Mouse (Mus musculus): ENCODE results near the gene Rbm20. TPM values are rescaled to one million over a fixed set of nuclear protein-coding genes. Genes with fewer than 3 reads are reported as not detected.

The Rbm20 gene
- polyA plus RNA-seq, 1 experiment from 2014 or later = 0.88 TPM

GRCm38 (mm10) chr19:53838850-53839249 is 161.7 kb downstream of the Rbm20 start:
- no peak for ATAC-seq
- H3K4me2 ChIP-seq (ENCODE audit: low read length) = no peak overlapping the region
- no peaks in the 10 kb centered on the region; the same call in 1 of the 2 replicates for H3K4me1 ChIP-seq (ENCODE audit: control insufficient read depth, insufficient read depth, low read depth, low read length)
- H3K9ac ChIP-seq (ENCODE audit: low read depth, low read length) = no peak overlapping the region
- no peaks in the 10 kb centered on the region for H3K27me3 ChIP-seq (replicated peaks; ENCODE audit: control insufficient read depth, insufficient read depth, low read length)
- WGBS = 69% methylated on average over 9 of the region's 9 CpGs
- no peak overlapping the region for H3K4me3 ChIP-seq (ENCODE audit: low read length)
- no peaks in the 10 kb centered on the region for H3K9me3 ChIP-seq (ENCODE audit: control insufficient read depth, low read length)
- no peaks in the 10 kb centered on the region for H3K36me3 ChIP-seq (ENCODE audit: control insufficient read depth, insufficient read depth, low read length)
- H3K27ac ChIP-seq (ENCODE audit: low read depth, low read length) = no peak overlapping the region

DNA sequence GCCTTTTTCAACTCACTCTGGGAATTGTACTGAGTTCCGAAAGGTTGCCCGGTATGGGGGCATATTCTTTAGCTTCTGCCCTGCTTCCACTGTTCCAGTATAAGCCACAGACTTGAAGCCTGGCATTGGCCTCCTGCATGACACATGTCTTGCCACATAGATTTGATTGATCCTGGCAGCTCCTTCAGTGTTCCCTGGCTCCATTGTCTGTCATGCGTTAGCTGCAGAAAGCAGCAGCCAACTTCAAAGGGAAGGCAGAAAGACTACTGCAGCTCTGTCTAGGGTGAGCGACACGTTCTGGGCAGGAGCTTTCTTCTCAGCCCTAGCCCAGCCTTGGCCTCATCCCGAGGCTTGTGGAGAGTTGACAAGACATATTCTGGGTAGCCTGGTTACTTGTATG is 162.7 kb downstream of the Rbm20 start:
- Histone ChIP-seq H3K36me3 (ENCODE audit: control insufficient read depth, insufficient read depth, low read length) (no peaks in the 10 kb centered on the region), H3K4me3 (ENCODE audit: low read length) (no peak overlapping the region), H3K27me3 (replicated peaks; ENCODE audit: control insufficient read depth, insufficient read depth, low read length) (no peaks in the 10 kb centered on the region), H3K27ac (ENCODE audit: low read depth, low read length) (no peak overlapping the region), H3K9ac (ENCODE audit: low read depth, low read length) (no peak overlapping the region), H3K4me2 (ENCODE audit: low read length) (no peak overlapping the region), H3K9me3 (ENCODE audit: control insufficient read depth, low read length) (no peaks in the 10 kb centered on the region), H3K4me1 (ENCODE audit: control insufficient read depth, insufficient read depth, low read depth, low read length) (no peaks in the 10 kb centered on the region; the same call in 1 of the 2 replicates)
- WGBS = 43% methylated on average over 6 of the region's 6 CpGs
- ATAC-seq = peak; percentile 68

GRCm38 (mm10) chr19:53841915-53842314 is 164.8 kb downstream of the Rbm20 start:
- H3K4me1 ChIP-seq (ENCODE audit: control insufficient read depth, insufficient read depth, low read depth, low read length) = no peaks in the 10 kb centered on the region; the same call in 1 of the 2 replicates
- no peak overlapping the region for H3K9ac ChIP-seq (ENCODE audit: low read depth, low read length)
- no peaks in the 10 kb centered on the region for H3K9me3 ChIP-seq (ENCODE audit: control insufficient read depth, low read length)
- no peaks in the 10 kb centered on the region for H3K27me3 ChIP-seq (replicated peaks; ENCODE audit: control insufficient read depth, insufficient read depth, low read length)
- ATAC-seq = no peak
- no peaks in the 10 kb centered on the region for H3K36me3 ChIP-seq (ENCODE audit: control insufficient read depth, insufficient read depth, low read length)
- WGBS = 65% methylated on average over 8 of the region's 8 CpGs
- H3K4me3 ChIP-seq (ENCODE audit: low read length) = no peak overlapping the region
- no peak overlapping the region for H3K27ac ChIP-seq (ENCODE audit: low read depth, low read length)
- H3K4me2 ChIP-seq (ENCODE audit: low read length) = no peak overlapping the region

- H3K9me3 ChIP-seq (ENCODE audit: control insufficient read depth, low read length) = no peaks in the 10 kb centered on the region
- no peaks in the 10 kb centered on the region for H3K27me3 ChIP-seq (replicated peaks; ENCODE audit: control insufficient read depth, insufficient read depth, low read length)
- H3K4me2 ChIP-seq (ENCODE audit: low read length) = no peak overlapping the region
- no peak for ATAC-seq
- 94% methylated on average over 8 of the region's 8 CpGs for WGBS
- H3K4me1 ChIP-seq (ENCODE audit: control insufficient read depth, insufficient read depth, low read depth, low read length) = no peaks in the 10 kb centered on the region
- H3K36me3 ChIP-seq (ENCODE audit: control insufficient read depth, insufficient read depth, low read length) = no peaks in the 10 kb centered on the region
- H3K27ac ChIP-seq (ENCODE audit: low read depth, low read length) = no peak overlapping the region
- no peak overlapping the region for H3K9ac ChIP-seq (ENCODE audit: low read depth, low read length)
- no peak overlapping the region for H3K4me3 ChIP-seq (ENCODE audit: low read length)
Measured at GRCm38 (mm10) chr19:53843972-53844371, 166.9 kb downstream of the Rbm20 start.

DNA sequence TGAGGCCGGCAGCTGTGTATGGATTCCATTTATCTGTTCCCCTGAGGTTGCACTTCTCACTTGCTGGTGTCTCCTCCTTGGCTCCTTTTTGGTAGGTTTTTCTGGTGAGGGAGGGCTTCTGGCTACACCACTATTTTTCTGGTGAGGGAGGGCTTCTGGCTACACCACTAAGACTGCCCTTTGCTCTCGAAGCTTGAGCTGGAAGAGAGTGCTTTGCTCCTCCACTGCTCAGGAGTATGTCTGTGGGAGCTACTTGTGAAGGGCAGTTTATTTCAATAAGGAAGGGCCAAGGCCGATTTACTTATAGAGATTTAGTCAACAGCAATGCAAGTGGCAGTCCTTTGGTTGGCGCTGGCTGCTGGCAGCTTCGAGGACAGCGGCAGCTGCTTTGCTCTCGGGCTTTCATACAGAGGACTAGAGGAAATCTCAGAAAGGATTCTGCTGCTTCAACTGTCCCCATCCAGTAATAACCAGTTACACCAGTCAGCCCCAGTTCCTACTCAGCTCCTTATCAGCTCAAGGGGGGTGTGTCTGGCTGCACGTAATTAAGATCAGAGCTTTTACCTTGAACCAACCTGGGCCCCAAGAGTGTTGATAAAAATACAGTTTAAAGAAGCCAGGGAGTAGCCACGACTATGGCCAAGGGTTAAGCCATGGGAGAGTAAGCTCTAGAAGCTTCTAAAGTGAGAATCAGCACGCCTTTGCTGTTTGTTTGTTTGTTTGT is 171.3 kb downstream of the Rbm20 start:
- no peak overlapping the region for H3K9ac ChIP-seq (ENCODE audit: low read depth, low read length)
- H3K36me3 ChIP-seq (ENCODE audit: control insufficient read depth, insufficient read depth, low read length) = no peaks in the 10 kb centered on the region
- H3K27me3 ChIP-seq (replicated peaks; ENCODE audit: control insufficient read depth, insufficient read depth, low read length) = no peaks in the 10 kb centered on the region
- H3K9me3 ChIP-seq (ENCODE audit: control insufficient read depth, low read length) = no peaks in the 10 kb centered on the region
- 84% methylated on average over 10 of the region's 10 CpGs for WGBS
- no peak overlapping the region for H3K4me2 ChIP-seq (ENCODE audit: low read length)
- H3K4me1 ChIP-seq (ENCODE audit: control insufficient read depth, insufficient read depth, low read depth, low read length) = peaks cover 23% of the 10 kb centered on the region
- no peak for ATAC-seq
- H3K4me3 ChIP-seq (ENCODE audit: low read length) = no peak overlapping the region
- H3K27ac ChIP-seq (ENCODE audit: low read depth, low read length) = no peak overlapping the region

- H3K27ac ChIP-seq (ENCODE audit: low read depth, low read length) = 0 out of 2 replicates have a peak overlapping the region, but pooled peaks have one; percentile 40
Measured at GRCm38 (mm10) chr19:53850166-53850922, 173.2 kb downstream of the Rbm20 start.

DNA sequence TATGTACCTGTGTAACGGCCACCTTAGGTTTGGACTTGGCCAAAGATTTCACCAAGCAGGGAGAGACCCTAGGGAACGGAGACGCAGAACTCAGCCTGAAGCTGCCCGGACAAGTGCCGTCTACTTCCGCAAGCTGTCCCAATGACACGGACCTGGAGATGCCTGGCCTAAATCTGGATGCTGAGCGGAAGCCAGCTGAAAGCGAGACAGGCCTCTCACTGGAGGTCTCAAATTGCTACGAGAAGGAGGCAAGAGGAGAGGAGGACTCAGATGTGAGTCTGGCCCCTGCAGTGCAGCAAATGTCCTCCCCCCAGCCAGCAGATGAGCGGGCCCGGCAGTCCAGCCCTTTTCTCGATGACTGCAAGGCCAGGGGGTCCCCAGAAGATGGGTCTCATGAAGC is 174.2 kb downstream of the Rbm20 start:
- no peaks in the 10 kb centered on the region for H3K9me3 ChIP-seq (ENCODE audit: control insufficient read depth, low read length)
- peaks cover 24% of the 10 kb centered on the region for H3K4me1 ChIP-seq (ENCODE audit: control insufficient read depth, insufficient read depth, low read depth, low read length)
- 73% methylated on average over 13 of the region's 13 CpGs for WGBS
- H3K4me2 ChIP-seq (ENCODE audit: low read length) = no peak overlapping the region
- no peak overlapping the region for H3K4me3 ChIP-seq (ENCODE audit: low read length)
- no peaks in the 10 kb centered on the region for H3K36me3 ChIP-seq (ENCODE audit: control insufficient read depth, insufficient read depth, low read length)
- no peak overlapping the region for H3K9ac ChIP-seq (ENCODE audit: low read depth, low read length)
- H3K27ac ChIP-seq (ENCODE audit: low read depth, low read length) = peak overlapping the region; percentile 63
- no peaks in the 10 kb centered on the region for H3K27me3 ChIP-seq (replicated peaks; ENCODE audit: control insufficient read depth, insufficient read depth, low read length)
- no peak for ATAC-seq

More at GRCm38 (mm10) chr19:53850166-53850922, 173.2 kb downstream of the Rbm20 start:
- no peaks in the 10 kb centered on the region for H3K9me3 ChIP-seq (ENCODE audit: control insufficient read depth, low read length)
- no peak overlapping the region for H3K4me3 ChIP-seq (ENCODE audit: low read length)
- H3K27me3 ChIP-seq (replicated peaks; ENCODE audit: control insufficient read depth, insufficient read depth, low read length) = no peaks in the 10 kb centered on the region
- no peak for ATAC-seq
- peaks cover 24% of the 10 kb centered on the region for H3K4me1 ChIP-seq (ENCODE audit: control insufficient read depth, insufficient read depth, low read depth, low read length)
- no peak overlapping the region for H3K4me2 ChIP-seq (ENCODE audit: low read length)
- 52% methylated on average over 18 of the region's 18 CpGs for WGBS
- no peaks in the 10 kb centered on the region for H3K36me3 ChIP-seq (ENCODE audit: control insufficient read depth, insufficient read depth, low read length)
- H3K9ac ChIP-seq (ENCODE audit: low read depth, low read length) = no peak overlapping the region

- H3K36me3 ChIP-seq (ENCODE audit: control insufficient read depth, insufficient read depth, low read length) = no peaks in the 10 kb centered on the region
- H3K27ac ChIP-seq (ENCODE audit: low read depth, low read length) = peak overlapping the region; percentile 77
- H3K4me3 ChIP-seq (ENCODE audit: low read length) = no peak overlapping the region
- H3K4me2 ChIP-seq (ENCODE audit: low read length) = peak overlapping the region; percentile 41; the same call in 1 of the 2 replicates
- peak; percentile 46 for ATAC-seq
- no peaks in the 10 kb centered on the region for H3K27me3 ChIP-seq (replicated peaks; ENCODE audit: control insufficient read depth, insufficient read depth, low read length)
- WGBS = 67% methylated on average over 14 of the region's 14 CpGs
- H3K9me3 ChIP-seq (ENCODE audit: control insufficient read depth, low read length) = no peaks in the 10 kb centered on the region
- peaks cover 24% of the 10 kb centered on the region for H3K4me1 ChIP-seq (ENCODE audit: control insufficient read depth, insufficient read depth, low read depth, low read length)
- no peak overlapping the region for H3K9ac ChIP-seq (ENCODE audit: low read depth, low read length)
Measured at GRCm38 (mm10) chr19:53851826-53852698, 175.0 kb downstream of the Rbm20 start.
